Mouse (Mus musculus): ENCODE measurements around the gene Trim12c. TPM values are rescaled to one million over a fixed set of nuclear protein-coding genes. Genes with fewer than 3 reads are reported as not detected.
"Not testable (repeated sequence)": the region's sequence is repeated elsewhere in the genome, so short reads cannot be mapped to it uniquely, and the experiment has no call there.

The Trim12c gene
- polyA plus RNA-seq (2014; fragmentation: Nextera tagmentation; extraction: Ambion mirVana) = 2.1 and 2.2 TPM in 2 replicates

DNA sequence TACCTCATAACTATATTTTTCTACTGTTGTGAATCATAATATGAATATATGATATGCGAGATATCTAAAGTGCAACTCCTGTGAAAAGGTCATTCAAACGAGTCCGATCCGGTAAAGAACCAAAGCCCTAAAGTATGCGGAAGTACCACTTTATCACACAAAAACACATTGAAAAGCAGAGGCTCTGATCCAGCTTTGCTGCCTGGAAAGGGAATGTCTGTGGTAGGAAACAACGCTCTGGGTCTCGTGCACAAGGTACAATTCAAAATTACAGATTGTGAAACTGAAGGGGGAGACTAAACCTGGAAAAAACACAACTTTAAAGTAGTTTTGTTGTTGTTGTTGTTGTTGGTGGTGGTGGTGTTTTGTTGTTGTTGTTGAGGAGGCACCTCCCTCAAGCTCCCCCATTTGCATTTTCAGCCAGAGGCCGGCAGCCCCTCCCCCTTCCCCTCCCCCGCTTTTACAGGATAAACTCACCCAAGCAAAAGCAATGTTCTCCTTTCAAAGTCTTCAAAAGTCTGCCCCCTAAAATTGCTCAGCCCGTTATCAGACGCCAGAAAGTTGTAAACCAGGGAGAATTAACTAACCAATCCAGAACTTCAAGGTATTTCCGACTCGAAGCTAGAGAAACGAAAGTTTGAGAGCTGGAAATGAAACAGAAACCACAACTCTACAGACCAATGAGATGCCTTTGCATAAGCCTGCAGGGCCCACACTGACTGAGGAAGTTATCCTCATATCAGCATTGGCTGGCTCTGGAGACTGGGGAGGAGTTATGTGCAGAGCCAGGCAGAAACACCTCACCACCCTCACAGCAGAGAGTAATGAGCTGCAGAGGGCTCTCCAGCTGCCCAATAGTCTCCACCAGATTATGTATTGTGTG, at the start of gene Trim12c:
Gene Trim12c (minus strand): TSS at position 646 of the 883 bp plus-strand sequence.
- Histone ChIP-seq H3K36me3 (ENCODE audit: control insufficient read depth, insufficient read depth, low read length) (no peaks in the 10 kb centered on the region), H3K4me2 (ENCODE audit: low read depth, low read length) (peak within 1 kb of the TSS; percentile 58), H3K27ac (replicated peaks; ENCODE audit: low read depth, low read length) (peak within 1 kb of the TSS; percentile 48), H3K4me1 (ENCODE audit: control insufficient read depth, insufficient read depth, low read length) (no peaks in the 10 kb centered on the region), H3K9me3 (ENCODE audit: control insufficient read depth, low read length) (no peaks in the 10 kb centered on the region), H3K9ac (ENCODE audit: low read depth, low read length) (peak within 1 kb of the TSS; percentile 54), H3K4me3 (ENCODE audit: low read depth, low read length) (peak within 1 kb of the TSS; percentile 37), H3K27me3 (replicated peaks; ENCODE audit: control insufficient read depth, insufficient read depth, low read length) (no peaks in the 10 kb centered on the region)
- DNase-seq (ENCODE audit: low spot score) (peak; percentile 94), ATAC-seq (ENCODE audit: low read depth) (peak; percentile 100)
- 4% methylated on average over 14 of the region's 14 CpGs for WGBS

GRCm38 (mm10) chr7:104401140-104401539, 48.0 kb upstream of the Trim12c start:
- Histone ChIP-seq H3K4me2 (ENCODE audit: low read depth, low read length) (no peak overlapping the region), H3K9me3 (ENCODE audit: control insufficient read depth, low read length) (no peaks in the 10 kb centered on the region), H3K4me1 (ENCODE audit: control insufficient read depth, insufficient read depth, low read length) (no peaks in the 10 kb centered on the region), H3K36me3 (ENCODE audit: control insufficient read depth, insufficient read depth, low read length) (no peaks in the 10 kb centered on the region), H3K27me3 (replicated peaks; ENCODE audit: control insufficient read depth, insufficient read depth, low read length) (no peaks in the 10 kb centered on the region), H3K4me3 (ENCODE audit: low read depth, low read length) (no peak overlapping the region), H3K27ac (replicated peaks; ENCODE audit: low read depth, low read length) (no peak overlapping the region), H3K9ac (ENCODE audit: low read depth, low read length) (no peak overlapping the region)
- no peak for DNase-seq (ENCODE audit: low spot score)
- no peak for ATAC-seq (ENCODE audit: low read depth)

- H3K9me3 ChIP-seq (ENCODE audit: control insufficient read depth, low read length) = no peaks in the 10 kb centered on the region
- ATAC-seq (ENCODE audit: low read depth) = no peak
- H3K27me3 ChIP-seq (replicated peaks; ENCODE audit: control insufficient read depth, insufficient read depth, low read length) = no peaks in the 10 kb centered on the region
- no peaks in the 10 kb centered on the region for H3K36me3 ChIP-seq (ENCODE audit: control insufficient read depth, insufficient read depth, low read length)
- H3K4me2 ChIP-seq (ENCODE audit: low read depth, low read length) = no peak within 1 kb of the TSS
- H3K4me1 ChIP-seq (ENCODE audit: control insufficient read depth, insufficient read depth, low read length) = no peaks in the 10 kb centered on the region
- H3K27ac ChIP-seq (replicated peaks; ENCODE audit: low read depth, low read length) = no peak within 1 kb of the TSS
- WGBS = 74% methylated on average over 1 of the region's 1 CpGs
- H3K4me3 ChIP-seq (ENCODE audit: low read depth, low read length) = no peak within 1 kb of the TSS
- H3K9ac ChIP-seq (ENCODE audit: low read depth, low read length) = no peak within 1 kb of the TSS
- DNase-seq (ENCODE audit: low spot score) = no peak
Observed at GRCm38 (mm10) chr7:104400698-104401097, 47.5 kb upstream of the Trim12c start, which contains the start of gene Trim30c. Trim30c (minus strand) TSS chr7:104400837.

DNA sequence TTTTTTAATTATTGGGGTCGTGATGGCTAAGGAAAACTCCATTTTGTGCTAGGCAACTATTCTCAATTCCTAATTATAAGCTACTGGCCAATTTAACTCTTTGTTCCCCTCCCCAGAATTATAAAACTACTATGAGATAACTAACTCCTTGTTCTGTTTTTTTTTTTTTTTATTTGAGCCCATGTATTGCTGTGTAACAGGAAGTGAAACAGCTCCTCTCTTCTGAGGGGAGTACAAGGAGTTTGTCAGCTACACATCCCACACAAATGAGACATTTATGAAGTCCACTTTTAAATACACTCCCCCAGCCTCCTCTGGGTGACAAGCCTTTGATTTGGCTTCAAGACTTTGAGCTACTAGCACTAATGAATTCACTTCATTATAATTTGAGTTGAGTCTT, 45.3 kb upstream of the Trim12c start:
- DNase-seq (ENCODE audit: low spot score) (no peak), ATAC-seq (ENCODE audit: low read depth) (no peak)
- H3K4me3 ChIP-seq (ENCODE audit: low read depth, low read length) = no peak overlapping the region
- H3K36me3 ChIP-seq (ENCODE audit: control insufficient read depth, insufficient read depth, low read length) = no peaks in the 10 kb centered on the region
- H3K27ac ChIP-seq (replicated peaks; ENCODE audit: low read depth, low read length) = no peak overlapping the region
- no peaks in the 10 kb centered on the region for H3K9me3 ChIP-seq (ENCODE audit: control insufficient read depth, low read length)
- no peaks in the 10 kb centered on the region for H3K27me3 ChIP-seq (replicated peaks; ENCODE audit: control insufficient read depth, insufficient read depth, low read length)
- 66% methylated on average over 1 of the region's 1 CpGs for WGBS
- no peaks in the 10 kb centered on the region for H3K4me1 ChIP-seq (ENCODE audit: control insufficient read depth, insufficient read depth, low read length)
- H3K9ac ChIP-seq (ENCODE audit: low read depth, low read length) = no peak overlapping the region
- no peak overlapping the region for H3K4me2 ChIP-seq (ENCODE audit: low read depth, low read length)

GRCm38 (mm10) chr7:104369736-104370414, 16.7 kb upstream of the Trim12c start, which contains the start of gene Trim30b:
Trim30b (minus strand) TSS chr7:104369884.
- H3K9me3 ChIP-seq (ENCODE audit: control insufficient read depth, low read length) = no peaks in the 10 kb centered on the region
- no peak within 1 kb of the TSS for H3K4me3 ChIP-seq (ENCODE audit: low read depth, low read length)
- no peak within 1 kb of the TSS for H3K9ac ChIP-seq (ENCODE audit: low read depth, low read length)
- no peak within 1 kb of the TSS for H3K4me2 ChIP-seq (ENCODE audit: low read depth, low read length)
- DNase-seq (ENCODE audit: low spot score) (peak; percentile 3), ATAC-seq (ENCODE audit: low read depth) (no peak)
- no peaks in the 10 kb centered on the region for H3K27me3 ChIP-seq (replicated peaks; ENCODE audit: control insufficient read depth, insufficient read depth, low read length)
- H3K27ac ChIP-seq (replicated peaks; ENCODE audit: low read depth, low read length) = no peak within 1 kb of the TSS
- WGBS = 74% methylated on average over 1 of the region's 1 CpGs
- H3K36me3 ChIP-seq (ENCODE audit: control insufficient read depth, insufficient read depth, low read length) = no peaks in the 10 kb centered on the region
- no peaks in the 10 kb centered on the region for H3K4me1 ChIP-seq (ENCODE audit: control insufficient read depth, insufficient read depth, low read length)

GRCm38 (mm10) chr7:104366339-104366738, 13.2 kb upstream of the Trim12c start:
- DNase-seq (ENCODE audit: low spot score) (no peak), ATAC-seq (ENCODE audit: low read depth) (no peak)
- Histone ChIP-seq H3K9ac (ENCODE audit: low read depth, low read length) (no peak overlapping the region), H3K4me2 (ENCODE audit: low read depth, low read length) (no peak overlapping the region), H3K4me1 (ENCODE audit: control insufficient read depth, insufficient read depth, low read length) (no peaks in the 10 kb centered on the region), H3K27me3 (replicated peaks; ENCODE audit: control insufficient read depth, insufficient read depth, low read length) (no peaks in the 10 kb centered on the region), H3K9me3 (ENCODE audit: control insufficient read depth, low read length) (no peaks in the 10 kb centered on the region), H3K4me3 (ENCODE audit: low read depth, low read length) (no peak overlapping the region), H3K36me3 (ENCODE audit: control insufficient read depth, insufficient read depth, low read length) (no peaks in the 10 kb centered on the region), H3K27ac (replicated peaks; ENCODE audit: low read depth, low read length) (no peak overlapping the region)

- no peaks in the 10 kb centered on the region for H3K4me1 ChIP-seq (ENCODE audit: control insufficient read depth, insufficient read depth, low read length)
- H3K9me3 ChIP-seq (ENCODE audit: control insufficient read depth, low read length) = no peaks in the 10 kb centered on the region
- no peak overlapping the region for H3K9ac ChIP-seq (ENCODE audit: low read depth, low read length)
- H3K4me3 ChIP-seq (ENCODE audit: low read depth, low read length) = peak overlapping the region; percentile 37
- ATAC-seq (ENCODE audit: low read depth) (no peak), DNase-seq (ENCODE audit: low spot score) (no peak)
- H3K36me3 ChIP-seq (ENCODE audit: control insufficient read depth, insufficient read depth, low read length) = no peaks in the 10 kb centered on the region
- WGBS = 77% methylated on average over 2 of the region's 2 CpGs
- H3K27ac ChIP-seq (replicated peaks; ENCODE audit: low read depth, low read length) = no peak overlapping the region; the same call in 1 of the 2 replicates
- H3K27me3 ChIP-seq (replicated peaks; ENCODE audit: control insufficient read depth, insufficient read depth, low read length) = no peaks in the 10 kb centered on the region
- H3K4me2 ChIP-seq (ENCODE audit: low read depth, low read length) = peak overlapping the region; percentile 58
Observed at GRCm38 (mm10) chr7:104353600-104353967, 422 bp upstream of the Trim12c start.

GRCm38 (mm10) chr7:104348043-104348442, 5.1 kb downstream of the Trim12c start:
- not testable (repeated sequence) for H3K4me2 ChIP-seq (ENCODE audit: low read depth, low read length); H3K4me1 ChIP-seq (ENCODE audit: control insufficient read depth, insufficient read depth, low read length); ATAC-seq (ENCODE audit: low read depth); DNase-seq (ENCODE audit: low spot score); H3K4me3 ChIP-seq (ENCODE audit: low read depth, low read length); H3K36me3 ChIP-seq (ENCODE audit: control insufficient read depth, insufficient read depth, low read length); H3K27me3 ChIP-seq (replicated peaks; ENCODE audit: control insufficient read depth, insufficient read depth, low read length); H3K27ac ChIP-seq (replicated peaks; ENCODE audit: low read depth, low read length); H3K9ac ChIP-seq (ENCODE audit: low read depth, low read length); H3K9me3 ChIP-seq (ENCODE audit: control insufficient read depth, low read length)
- WGBS = 88% methylated on average over 4 of the region's 4 CpGs

Measured in embryonic facial prominence, embryonic 14.5 days (tissue).